8 mouse cellular contexts compared by ENCODE assay signal in the genomic region with DNA sequence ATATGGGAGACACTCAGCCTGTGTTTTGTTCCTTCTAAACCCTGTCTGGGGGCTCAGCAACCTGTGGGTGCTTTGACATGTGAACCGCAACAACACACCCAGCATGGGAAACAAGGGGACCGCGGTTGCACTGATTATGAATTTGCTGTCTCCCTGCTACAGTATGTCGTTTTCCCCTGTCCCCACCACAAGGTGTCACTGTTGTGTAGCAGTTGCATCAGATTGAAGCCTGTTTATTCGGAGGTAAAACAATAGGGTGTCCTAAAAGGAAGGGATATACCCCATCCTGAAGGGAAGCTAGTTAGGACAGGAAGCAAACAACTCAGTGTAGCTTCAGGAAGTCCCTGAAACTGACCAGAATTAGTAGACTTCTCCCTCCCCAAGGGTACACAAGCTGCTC. TPM values are rescaled to one million over a fixed set of nuclear protein-coding genes. Genes with fewer than 3 reads are reported as not detected.
DNase-seq lines count a peak whose midpoint lies in the region; ATAC-seq and TF ChIP-seq lines count a peak whose summit lies in the region.

No protein-coding gene starts in this region.

- H3K36me3 ChIP-seq in ES-E14 (ENCODE audit: control insufficient read depth, insufficient read depth, low read length, poor library complexity, severe bottlenecking), result no peaks in the 10 kb centered on the region
- H3K36me3 ChIP-seq in forebrain, embryonic 16.5 days (ENCODE audit: control insufficient read depth, insufficient read depth), result no peaks in the 10 kb centered on the region
- H3K36me3 ChIP-seq in intestine, embryonic 16.5 days (ENCODE audit: control insufficient read depth, insufficient read depth, low read length), result peaks cover 2% of the 10 kb centered on the region
- no peaks in the 10 kb centered on the region for H3K36me3 ChIP-seq in liver, adult 2 months (ENCODE audit: control insufficient read depth, insufficient read depth, low read length)
- no peaks in the 10 kb centered on the region; the same call in 1 of the 2 replicates for H3K36me3 ChIP-seq in neural tube, embryonic 11.5 days (ENCODE audit: control insufficient read depth, insufficient read depth, low read length)

- WGBS in cerebellum, adult 2 months, result 17% methylated on average over 5 of the region's 5 CpGs
- WGBS in forebrain, embryonic 16.5 days, result 23% methylated on average over 5 of the region's 5 CpGs
- WGBS in intestine, embryonic 16.5 days, result 23% methylated on average over 5 of the region's 5 CpGs
- 28% methylated on average over 5 of the region's 5 CpGs for WGBS in liver, adult 2 months
- 34% methylated on average over 5 of the region's 5 CpGs for whole genome bisulfite sequencing in neural tube, embryonic 11.5 days

- no peak for TF ChIP-seq POLR2A in cerebellum, adult 2 months (IDR thresholded peaks at IDR 0.05; ENCODE audit: borderline replicate concordance, insufficient read depth, low read length)
- TF ChIP-seq POLR2A in liver, adult 2 months (IDR thresholded peaks at IDR 0.05; ENCODE audit: extremely low read depth, insufficient read depth, low read length), result no peak

- no peak overlapping the region for H3K4me3 ChIP-seq in ES-E14 (ENCODE audit: insufficient read depth in 1 of 2, low read depth in 1 of 2, low read length in 2 of 2, poor library complexity in 1 of 2, severe bottlenecking in 1 of 2)
- no peak overlapping the region for H3K4me3 ChIP-seq in cerebellum, adult 2 months (replicated peaks; ENCODE audit: insufficient read depth, low read depth, low read length)
- H3K4me3 ChIP-seq in forebrain, embryonic 16.5 days (replicated peaks; ENCODE audit: low read length), result no peak overlapping the region
- no peak overlapping the region for H3K4me3 ChIP-seq in intestine, embryonic 16.5 days (ENCODE audit: low read length)
- no peak overlapping the region for H3K4me3 ChIP-seq in liver, adult 2 months (ENCODE audit: insufficient read depth, low read depth, low read length)
- no peak overlapping the region for H3K4me3 ChIP-seq in neural tube, embryonic 11.5 days (ENCODE audit: low read depth, low read length)

- H3K9me3 ChIP-seq in ES-E14 (ENCODE audit: control insufficient read depth, insufficient read depth, low read depth, low read length), result no peaks in the 10 kb centered on the region
- no peaks in the 10 kb centered on the region for H3K9me3 ChIP-seq in forebrain, embryonic 16.5 days (ENCODE audit: control insufficient read depth, low read length)
- no peaks in the 10 kb centered on the region for H3K9me3 ChIP-seq in intestine, embryonic 16.5 days (ENCODE audit: control insufficient read depth, low read length)
- no peaks in the 10 kb centered on the region for H3K9me3 ChIP-seq in neural tube, embryonic 11.5 days (ENCODE audit: control insufficient read depth, low read length)

- H3K9ac ChIP-seq in ES-E14 (ENCODE audit: insufficient read depth, low read depth, low read length, poor library complexity, severe bottlenecking), result no peak overlapping the region
- no peak overlapping the region for H3K9ac ChIP-seq in forebrain, embryonic 16.5 days (replicated peaks; ENCODE audit: low read depth, low read length)
- no peak overlapping the region for H3K9ac ChIP-seq in intestine, embryonic 16.5 days (ENCODE audit: low read depth, low read length)
- H3K9ac ChIP-seq in liver, adult 2 months (ENCODE audit: low read depth, low read length), result no peak overlapping the region
- no peak overlapping the region for H3K9ac ChIP-seq in neural tube, embryonic 11.5 days (ENCODE audit: low read length)

- no peak overlapping the region for H3K27ac ChIP-seq in ES-E14 (ENCODE audit: insufficient read depth, low read depth, low read length, poor library complexity, severe bottlenecking)
- no peak overlapping the region for H3K27ac ChIP-seq in cerebellum, adult 2 months (ENCODE audit: insufficient read depth, low read length)
- H3K27ac ChIP-seq in forebrain, embryonic 16.5 days (ENCODE audit: low read length), result no peak overlapping the region
- no peak overlapping the region for H3K27ac ChIP-seq in intestine, embryonic 16.5 days (ENCODE audit: low read length)
- no peak overlapping the region for H3K27ac ChIP-seq in liver, adult 2 months (replicated peaks; ENCODE audit: insufficient read depth, low read depth, low read length)
- no peak overlapping the region for H3K27ac ChIP-seq in neural tube, embryonic 11.5 days (ENCODE audit: low read depth, low read length)

- H3K4me1 ChIP-seq in ES-E14 (ENCODE audit: control insufficient read depth in 2 of 2, insufficient read depth in 2 of 2, low read length in 2 of 2, poor library complexity in 1 of 2), result no peaks in the 10 kb centered on the region
- H3K4me1 ChIP-seq in cerebellum, adult 2 months (ENCODE audit: control insufficient read depth, insufficient read depth, low read length), result peaks cover 14% of the 10 kb centered on the region
- H3K4me1 ChIP-seq in forebrain, embryonic 16.5 days (replicated peaks; ENCODE audit: control insufficient read depth, insufficient read depth, low read length), result peaks cover 17% of the 10 kb centered on the region
- peaks cover 2% of the 10 kb centered on the region; the same call in 1 of the 2 replicates for H3K4me1 ChIP-seq in intestine, embryonic 16.5 days (ENCODE audit: control insufficient read depth, insufficient read depth, low read length)
- no peaks in the 10 kb centered on the region for H3K4me1 ChIP-seq in liver, adult 2 months (ENCODE audit: control insufficient read depth, insufficient read depth, low read length)
- H3K4me1 ChIP-seq in neural tube, embryonic 11.5 days (ENCODE audit: control insufficient read depth, insufficient read depth, low read length), result 0 out of 2 replicates have a peak, but pooled peaks cover 2% of the 10 kb centered on the region

- H3K79me2 ChIP-seq in liver, adult 2 months (ENCODE audit: control insufficient read depth, insufficient read depth, low read length), result no peaks in the 10 kb centered on the region

- peak; percentile 78 for TF ChIP-seq CTCF in cerebellum, adult 2 months (IDR thresholded peaks at IDR 0.05; ENCODE audit: borderline replicate concordance, insufficient read depth, low read depth, low read length)
- peak; percentile 66 for TF ChIP-seq CTCF in liver, adult 2 months (IDR thresholded peaks at IDR 0.05; ENCODE audit: low read depth, low read length)

- peak; percentile 54 for ATAC-seq in forebrain, embryonic 16.5 days
- ATAC-seq in intestine, embryonic 16.5 days, result peak; percentile 51; the same call in 1 of the 2 replicates
- ATAC-seq in neural tube, embryonic 11.5 days (ENCODE audit: insufficient read depth, low FRiP score, low TSS enrichment), result no peak

- H3K4me2 ChIP-seq in forebrain, embryonic 16.5 days (ENCODE audit: low read length), result no peak overlapping the region
- no peak overlapping the region for H3K4me2 ChIP-seq in intestine, embryonic 16.5 days (ENCODE audit: low read depth, low read length)
- H3K4me2 ChIP-seq in neural tube, embryonic 11.5 days (ENCODE audit: low read depth), result no peak overlapping the region

- no peaks in the 10 kb centered on the region for H3K27me3 ChIP-seq in cerebellum, adult 2 months (ENCODE audit: control insufficient read depth, insufficient read depth, low read length)
- no peaks in the 10 kb centered on the region for H3K27me3 ChIP-seq in forebrain, embryonic 16.5 days (replicated peaks; ENCODE audit: control insufficient read depth, insufficient read depth, low read length)
- no peaks in the 10 kb centered on the region for H3K27me3 ChIP-seq in intestine, embryonic 16.5 days (replicated peaks; ENCODE audit: control insufficient read depth, insufficient read depth, low read length)
- H3K27me3 ChIP-seq in liver, adult 2 months (ENCODE audit: control insufficient read depth, insufficient read depth, low read length), result no peaks in the 10 kb centered on the region
- no peaks in the 10 kb centered on the region for H3K27me3 ChIP-seq in neural tube, embryonic 11.5 days (ENCODE audit: control insufficient read depth, insufficient read depth, low read length)

- in situ Hi-C loops in ES-E14 (cut with MboI; ENCODE audit: low sequenced_read_pairs in 2 of 2, unreplicated experiment in 2 of 2), result loop anchor here in 1 of 2 experiments (10.0 kb wide), 2 partner anchors 205 to 235 kb away; no protein-coding TSS in a partner anchor

- DNase-seq in 416B (ENCODE audit: low read depth) (peak; percentile 73), ES-E14 (ENCODE audit: low read depth, low spot score) (peak; percentile 69)
- peak; percentile 63 to 65 for DNase-seq in cerebellum, adult 2 months
- peak; percentile 60 for DNase-seq in liver, adult 2 months (ENCODE audit: extremely low read depth, low read depth, low spot score)
- peak; percentile 74 for DNase-seq in neural tube, embryonic 11.5 days (ENCODE audit: low spot score)
- DNase-seq in thymus, postnatal 4 days, result peak; percentile 70

TF ChIP-seq in ES-E14, 5 proteins besides CTCF, POLR2A, EP300 and RAD21:
- no peak for TF ChIP-seq MAFK (IDR thresholded peaks at IDR 0.05; ENCODE audit: insufficient read depth, low read depth, low read length)
- 0 out of 2 replicates have a peak, but pooled peaks have one; percentile 28 for TF ChIP-seq CHD2 (IDR thresholded peaks at IDR 0.05; ENCODE audit: low read depth, low read length)
- TF ChIP-seq HCFC1 (IDR thresholded peaks at IDR 0.05; ENCODE audit: borderline replicate concordance, insufficient read depth, low read length), result no peak
- no peak for TF ChIP-seq ZNF384 (IDR thresholded peaks at IDR 0.05; ENCODE audit: low read depth, low read length)
- TF ChIP-seq ZC3H11A (IDR thresholded peaks at IDR 0.05; ENCODE audit: borderline replicate concordance, low read depth, low read length), result peak; percentile 84; the same call in 1 of the 2 replicates

RNA-seq across cellular contexts. Expression of gene Cck, which starts 16.0 kb away (rescaled TPM):
- 0.37 TPM in 1 of 2 replicates, not detected in the other for total RNA-seq in ES-E14 (2012; rRNA removed)
- 162 and 188 TPM in 2 replicates for polyA plus RNA-seq in cerebellum, adult 2 months (2012; rRNA removed)
- 26.4 and 60.5 TPM in 2 replicates for polyA plus RNA-seq in forebrain, embryonic 16.5 days (2015; fragmentation: Nextera tagmentation; extraction: Ambion mirVana)
- 65.7 and 70.7 TPM in 2 replicates for polyA plus RNA-seq in intestine, embryonic 16.5 days (2015; fragmentation: Nextera tagmentation; extraction: Ambion mirVana)
- total RNA-seq in liver, adult 2 months (2014; rRNA removed), result not detected in 2 replicates
- polyA plus RNA-seq in liver, adult 2 months (2012; rRNA removed), result not detected in 2 replicates
- polyA plus RNA-seq in neural tube, embryonic 11.5 days (2014; fragmentation: Nextera tagmentation; extraction: Ambion mirVana), result 2.1 and 2.2 TPM in 2 replicates
